Mouse (Mus musculus) hindbrain, embryonic 13.5 days (tissue): ENCODE results near the gene Akirin2. TPM values are rescaled to one million over a fixed set of nuclear protein-coding genes. Genes with fewer than 3 reads are reported as not detected.

Experiments
- ATAC-seq: fragments of 200-750 bp; cut with Nextera tagmentation; 2 replicates; pipeline ENCODE4 v1.8.0; 2017; ENCODE audit warnings: moderate TSS enrichment; ENCODE audit not compliant: low FRiP score
- H3K27ac ChIP-seq: fragments of 300-500 bp; sonication (generic); 2 replicates; pipeline ENCODE4 v1.5.1; 2015; ENCODE audit warnings: inconsistent platforms, mild to moderate bottlenecking, moderate library complexity
- H3K27me3 ChIP-seq: fragments of 300-500 bp; sonication (generic); 2 replicates; pipeline ENCODE4 v1.6.1; 2015; ENCODE audit warnings: mild to moderate bottlenecking, inconsistent platforms
- H3K36me3 ChIP-seq: fragments of 300-500 bp; sonication (generic); 2 replicates; pipeline ENCODE4 v1.6.1; 2015; ENCODE audit warnings: mild to moderate bottlenecking, inconsistent platforms
- H3K4me1 ChIP-seq: fragments of 300-500 bp; sonication (generic); replicated peaks from 2 replicates; pipeline ENCODE4 v1.6.1; 2015; ENCODE audit warnings: inconsistent platforms
- H3K4me2 ChIP-seq: fragments of 300-500 bp; sonication (generic); 2 replicates; pipeline ENCODE4 v1.6.1; 2015; ENCODE audit warnings: inconsistent platforms, mild to moderate bottlenecking, moderate library complexity
- H3K4me3 ChIP-seq: fragments of 300-500 bp; sonication (generic); 2 replicates; pipeline ENCODE4 v1.5.1; 2015; ENCODE audit warnings: mild to moderate bottlenecking, inconsistent platforms
- H3K9ac ChIP-seq: fragments of 300-500 bp; sonication (generic); 2 replicates; pipeline ENCODE4 v1.6.1; 2015; ENCODE audit warnings: mild to moderate bottlenecking, inconsistent platforms
- H3K9me3 ChIP-seq: fragments of 300-500 bp; sonication (generic); 2 replicates; pipeline ENCODE4 v1.6.1; 2016; ENCODE audit warnings: inconsistent platforms
- WGBS: fragments of 180-500 bp; shearing (Covaris S2); methylation state at CpG from one replicate; pipeline ENCODE4 v1.1.7; 2015; 5-methylcytosine and 5-hydroxymethylcytosine counted together
- polyA plus RNA-seq: library from polyadenylated mRNA; unstranded; fragments of >200 nt; fragmentation: Nextera tagmentation; extraction: Ambion mirVana; gene quantifications from 2 replicates; pipeline ENCODE4 v1.2.1, GENCODE M21; 2015

Akirin2 gene
- polyA plus RNA-seq, 1 experiment from 2014 or later: 100 TPM

DNA sequence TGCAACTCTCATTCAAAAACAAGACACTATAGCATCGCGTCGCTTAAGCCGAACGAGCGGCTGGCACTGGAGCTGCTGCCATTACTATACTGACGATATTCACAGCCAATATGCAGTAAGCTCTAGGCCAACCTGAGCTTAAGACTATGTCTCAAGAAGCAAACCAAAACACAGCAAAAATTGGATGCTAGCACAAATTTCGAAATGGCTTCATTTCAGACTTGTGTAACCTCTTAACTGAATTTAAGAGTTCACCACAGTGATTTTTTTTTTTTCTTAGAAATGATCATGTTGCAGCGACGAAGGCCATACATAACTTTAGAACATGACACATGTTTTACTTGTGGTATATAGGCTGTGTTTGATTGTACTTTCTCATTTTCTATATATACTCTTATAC lies 55.9 kb downstream of the Akirin2 start:
- no peaks in the 10 kb centered on the region for H3K27me3 ChIP-seq
- 98% methylated on average over 10 of the region's 10 CpGs for whole genome bisulfite sequencing
- peaks cover 53% of the 10 kb centered on the region for H3K36me3 ChIP-seq
- no peak overlapping the region for H3K4me2 ChIP-seq
- H3K4me1 ChIP-seq: no peaks in the 10 kb centered on the region
- no peak for ATAC-seq
- H3K4me3 ChIP-seq: no peak overlapping the region
- no peaks in the 10 kb centered on the region for H3K9me3 ChIP-seq
- no peak overlapping the region for H3K27ac ChIP-seq
- H3K9ac ChIP-seq: no peak overlapping the region

GRCm38 (mm10) chr4:34613571-34614145 lies 62.9 kb downstream of the Akirin2 start:
- Histone ChIP-seq H3K27me3 (no peaks in the 10 kb centered on the region), H3K4me1 (peaks cover 27% of the 10 kb centered on the region), H3K9ac (peak overlapping the region; percentile 92), H3K4me2 (peak overlapping the region; percentile 90), H3K9me3 (no peaks in the 10 kb centered on the region), H3K27ac (no peak overlapping the region), H3K36me3 (peaks cover 10% of the 10 kb centered on the region), H3K4me3 (peak overlapping the region; percentile 84)
- 74% methylated on average over 6 of the region's 6 CpGs for WGBS
- ATAC-seq: no peak

DNA sequence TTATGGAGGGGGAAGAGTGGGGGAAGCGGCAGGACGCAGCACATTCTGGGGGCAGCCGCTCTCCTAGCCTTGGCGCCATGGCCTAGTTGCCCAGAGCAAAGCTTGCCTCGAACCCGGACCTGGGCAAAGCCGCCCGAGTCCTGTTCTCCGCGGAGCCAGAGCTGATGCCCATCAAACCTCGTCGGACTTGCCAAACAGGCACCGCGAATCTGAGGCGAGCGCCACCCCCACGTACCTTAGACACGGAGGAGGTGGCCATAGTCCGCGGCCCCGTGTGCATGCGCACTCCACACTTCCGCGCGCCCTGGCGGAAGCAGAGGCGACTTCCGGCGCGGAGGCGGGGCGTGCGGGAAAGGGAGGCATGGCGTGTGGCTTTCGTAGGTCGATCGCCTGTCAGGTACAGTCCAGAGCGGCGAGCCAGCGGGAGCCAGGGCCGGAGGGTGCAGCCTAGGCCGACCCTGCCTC lies 63.9 kb downstream of the Akirin2 start, which contains the start of the genes Orc3 and Rars2:
Gene Orc3, minus strand, starts transcription at position 315 of the 465 bp plus-strand sequence.
Gene Rars2, plus strand, starts transcription at position 328 of the 465 bp plus-strand sequence.
- under 1% methylated on average over 42 of the region's 42 CpGs for WGBS
- Histone ChIP-seq H3K9ac (peak within 1 kb of the TSS; percentile 92), H3K4me3 (peak within 1 kb of the TSS; percentile 84), H3K27me3 (no peaks in the 10 kb centered on the region), H3K4me1 (peaks cover 27% of the 10 kb centered on the region), H3K36me3 (peaks cover 4% of the 10 kb centered on the region), H3K4me2 (peak within 1 kb of the TSS; percentile 90), H3K9me3 (no peaks in the 10 kb centered on the region), H3K27ac (peak within 1 kb of the TSS; percentile 90)
- peak; percentile 99 for ATAC-seq

- 0 out of 2 replicates have a peak, but pooled peaks have one; percentile 17 for ATAC-seq
- no peaks in the 10 kb centered on the region for H3K9me3 ChIP-seq
- WGBS: 3% methylated on average over 13 of the region's 13 CpGs
Measured at GRCm38 (mm10) chr4:34615303-34615702, 64.6 kb downstream of the Akirin2 start.

DNA sequence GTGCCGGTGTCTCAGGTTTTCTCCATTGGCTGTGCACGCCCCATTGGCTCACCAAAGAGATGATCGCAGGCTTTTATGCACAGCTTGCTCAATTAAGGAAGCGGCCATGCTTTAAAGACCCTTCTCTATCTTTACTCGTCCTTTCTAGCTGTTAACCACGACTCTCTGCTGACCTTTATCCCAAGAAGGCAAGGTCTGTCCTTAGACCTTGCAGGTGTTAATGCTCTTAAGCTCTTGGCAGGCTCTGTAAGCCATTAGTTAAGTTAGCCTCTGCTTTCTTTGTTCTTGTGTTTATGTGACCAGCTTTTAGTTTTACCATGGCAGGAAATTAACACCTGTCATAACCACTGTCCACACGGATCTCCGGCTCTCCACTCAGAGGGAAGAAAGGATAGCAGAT lies 65.4 kb downstream of the Akirin2 start:
- Histone ChIP-seq H3K27ac (peak overlapping the region; percentile 18; the same call in 1 of the 2 replicates), H3K9me3 (no peaks in the 10 kb centered on the region), H3K9ac (peak overlapping the region; percentile 92), H3K4me1 (peaks cover 27% of the 10 kb centered on the region), H3K27me3 (no peaks in the 10 kb centered on the region), H3K4me2 (peak overlapping the region; percentile 90), H3K4me3 (peak overlapping the region; percentile 84), H3K36me3 (peaks cover 6% of the 10 kb centered on the region; the same call in 1 of the 2 replicates)
- 50% methylated on average over 8 of the region's 8 CpGs for WGBS
- ATAC-seq: no peak

More at GRCm38 (mm10) chr4:34615303-34615702, 64.6 kb downstream of the Akirin2 start:
- Histone ChIP-seq H3K27ac (peak overlapping the region; percentile 90), H3K4me1 (peaks cover 27% of the 10 kb centered on the region), H3K4me3 (peak overlapping the region; percentile 84), H3K9ac (peak overlapping the region; percentile 92), H3K27me3 (no peaks in the 10 kb centered on the region), H3K4me2 (peak overlapping the region; percentile 90), H3K36me3 (peaks cover 4% of the 10 kb centered on the region; the same call in 1 of the 2 replicates)

Other genes with a start within 250 kb of the Akirin2 start
- gene Orc3, start 64.0 kb downstream of the Akirin2 start, polyA plus RNA-seq: 89.2 and 90.9 TPM in 2 replicates
- 59.3 and 60.0 TPM in 2 replicates for gene Rars2, start 64.0 kb downstream of the Akirin2 start, polyA plus RNA-seq
- gene Slc35a1, start 136.5 kb downstream of the Akirin2 start, polyA plus RNA-seq: 52.6 and 55.7 TPM in 2 replicates
- gene Cfap206, start 179.3 kb downstream of the Akirin2 start, polyA plus RNA-seq: 2.7 and 4.7 TPM in 2 replicates
- not detected in 2 replicates for gene Gm136, start 205.3 kb downstream of the Akirin2 start, polyA plus RNA-seq
- 50.8 and 55.0 TPM in 2 replicates for gene Smim8, start 227.5 kb downstream of the Akirin2 start, polyA plus RNA-seq